In the genomic region with DNA sequence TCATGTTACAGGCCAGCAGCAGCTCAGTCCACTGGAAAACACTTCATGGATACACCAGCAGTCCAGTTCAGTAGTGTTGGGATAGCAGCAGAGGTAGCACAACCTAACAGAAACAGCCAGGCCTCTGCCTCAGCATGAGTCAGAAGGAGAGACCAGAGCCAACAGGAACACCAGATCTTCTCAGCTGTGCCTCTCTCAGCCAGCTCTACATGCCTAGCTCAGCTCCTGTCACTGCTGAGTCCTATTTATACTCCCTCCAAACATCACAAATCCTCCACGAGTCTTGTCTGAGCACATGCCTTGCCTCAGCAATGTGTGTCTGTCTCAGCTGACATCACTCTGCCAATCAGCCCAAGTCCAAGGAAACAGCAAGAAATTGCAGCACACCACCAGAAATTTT, we compare ENCODE assay signal across 16 mouse cellular contexts. TPM values are rescaled to one million over a fixed set of nuclear protein-coding genes. Genes with fewer than 3 reads are reported as not detected.
DNase-seq lines count a peak whose midpoint lies in the region; ATAC-seq and TF ChIP-seq lines count a peak whose summit lies in the region.
"Had no signal": no experiment of that assay in that cellular context is flagged by ENCODE, and none has a peak within 500 bp of the region (broad histone marks: within the 10 kb centered on the region; RNA-seq: fewer than 3 reads in every experiment).

No protein-coding gene starts in this region.

- H3K9ac ChIP-seq in heart, postnatal 0 days (replicated peaks; ENCODE audit: low read depth, low read length) = no peak overlapping the region
- H3K9ac ChIP-seq: forebrain, embryonic 13.5 days; forebrain, postnatal 0 days; heart, embryonic 12.5 days; hindbrain, embryonic 15.5 days had no signal

- no peak overlapping the region for H3K4me3 ChIP-seq in gastrocnemius, adult 2 months
- no peak overlapping the region for H3K4me3 ChIP-seq in heart, postnatal 0 days (ENCODE audit: low read depth, low read length)
- no peak overlapping the region for H3K4me3 ChIP-seq in myocyte
- H3K4me3 ChIP-seq: embryonic facial prominence, embryonic 10.5 days; forebrain, embryonic 13.5 days; heart, embryonic 12.5 days; hindbrain, embryonic 15.5 days had no signal

- WGBS in heart, postnatal 0 days = 38% methylated on average over 1 of the region's 1 CpGs

- H3K36me3 ChIP-seq in heart, postnatal 0 days (replicated peaks; ENCODE audit: control insufficient read depth, insufficient read depth, low read length) = no peaks in the 10 kb centered on the region
- H3K36me3 ChIP-seq in myocyte (ENCODE audit: control insufficient read depth, insufficient read depth) = no peaks in the 10 kb centered on the region
- H3K36me3 ChIP-seq: embryonic facial prominence, embryonic 10.5 days; heart, embryonic 12.5 days; hindbrain, embryonic 15.5 days had no signal

- H3K79me2 ChIP-seq in myocyte (ENCODE audit: control insufficient read depth, insufficient read depth) = no peaks in the 10 kb centered on the region

- no peak for TF ChIP-seq CTCF in gastrocnemius, adult 2 months (IDR thresholded peaks at IDR 0.05)
- no peak for TF ChIP-seq CTCF in heart, postnatal 0 days (IDR thresholded peaks at IDR 0.05; ENCODE audit: low read depth)

- H3ac ChIP-seq in myocyte (ENCODE audit: control insufficient read depth, insufficient read length) = no peak overlapping the region

- intact Hi-C loops in gastrocnemius, adult 2 months (cut with DNase I) = no loop called here
- intact Hi-C loops in gastrocnemius, postnatal 36 days (cut with DNase I) = no loop called here
- intact Hi-C loops in heart, postnatal 36 days (cut with DNase I) = no loop called here

- no peak for TF ChIP-seq EP300 in heart, postnatal 0 days (IDR thresholded peaks at IDR 0.05; ENCODE audit: low read depth)

- H3K4me2 ChIP-seq in heart, postnatal 0 days (ENCODE audit: low read depth, low read length) = no peak overlapping the region
- no peak overlapping the region for H3K4me2 ChIP-seq in myocyte (ENCODE audit: low read depth)
- H3K4me2 ChIP-seq: forebrain, embryonic 13.5 days; heart, embryonic 12.5 days; hindbrain, embryonic 15.5 days had no signal

- peak; percentile 44 for DNase-seq in gastrocnemius, adult 2 months
- no peak for DNase-seq in gastrocnemius, postnatal 36 days
- no peak for DNase-seq in heart, postnatal 0 days (ENCODE audit: low spot score)
- no peak for DNase-seq in heart, postnatal 36 days
- no peak for DNase-seq in adrenal gland, adult (ENCODE audit: inconsistent age in 2 of 2, low spot score in 1 of 2)
- DNase-seq: adrenal gland, postnatal 14 days; cerebellum, adult 18-20 months; cerebellum, postnatal 10 days; forebrain, postnatal 0 days; kidney, adult 2 months had no signal

- H3K27ac ChIP-seq in gastrocnemius, adult 2 months = peak overlapping the region; percentile 62
- peak overlapping the region; percentile 20; the same call in 1 of the 2 replicates for H3K27ac ChIP-seq in heart, postnatal 0 days (ENCODE audit: low read depth)
- H3K27ac ChIP-seq: embryonic facial prominence, embryonic 10.5 days; forebrain, embryonic 13.5 days; hindbrain, embryonic 15.5 days had no signal

- H3K27me3 ChIP-seq in heart, postnatal 0 days (ENCODE audit: control insufficient read depth, insufficient read depth, low read length) = no peaks in the 10 kb centered on the region
- no peaks in the 10 kb centered on the region for H3K27me3 ChIP-seq in myocyte (ENCODE audit: control insufficient read depth, insufficient read depth, insufficient read length)
- H3K27me3 ChIP-seq: forebrain, embryonic 13.5 days; heart, embryonic 12.5 days; hindbrain, embryonic 15.5 days had no signal

- no peaks in the 10 kb centered on the region for H3K9me3 ChIP-seq in heart, postnatal 0 days (replicated peaks; ENCODE audit: control insufficient read depth, low read length)
- H3K9me3 ChIP-seq: embryonic facial prominence, embryonic 10.5 days; forebrain, embryonic 13.5 days; heart, embryonic 12.5 days; hindbrain, embryonic 15.5 days had no signal

- no peak for TF ChIP-seq POLR2A in myocyte (IDR thresholded peaks at IDR 0.05; ENCODE audit: insufficient read length, low read depth)

- no peaks in the 10 kb centered on the region for H3K4me1 ChIP-seq in heart, postnatal 0 days (ENCODE audit: control insufficient read depth, insufficient read depth)
- H3K4me1 ChIP-seq: embryonic facial prominence, embryonic 10.5 days; forebrain, embryonic 13.5 days; hindbrain, embryonic 15.5 days had no signal

- ATAC-seq in heart, postnatal 0 days (ENCODE audit: insufficient read depth, low read depth) = no peak
- ATAC-seq: forebrain, embryonic 13.5 days; forebrain, postnatal 0 days; intestine, embryonic 16.5 days had no signal

TF ChIP-seq in myocyte, 11 proteins besides CTCF, POLR2A, EP300 and RAD21:
- TF ChIP-seq MYOG (IDR thresholded peaks at IDR 0.05; ENCODE audit: control insufficient read depth in 1 of 3, insufficient read depth in 1 of 3, insufficient read length in 2 of 3, low read depth in 2 of 3) (peak in 2 of 3 experiments; percentile 19 to 48), REST (IDR thresholded peaks at IDR 0.05; ENCODE audit: insufficient read depth, insufficient read length) (no peak)
TF ChIP-seq in myocyte: peak in this region for 1.

RNA-seq across cellular contexts. Expression of a gene that starts 12.4 kb away (rescaled TPM):
- 10 to 100 TPM; 39.0 to 87.5 TPM for total RNA-seq in gastrocnemius, adult 2 months (2021)
- total RNA-seq in gastrocnemius, postnatal 36 days (2021) = 10 to 100 TPM; 50.7 to 61.0 TPM
- 43.4 and 55.3 TPM in 2 replicates for total RNA-seq in heart, postnatal 0 days (2014; rRNA removed; ENCODE audit: low replicate concordance)
- 49.2 and 49.3 TPM in 2 replicates for polyA plus RNA-seq in heart, postnatal 0 days (2015; fragmentation: Nextera tagmentation; extraction: Ambion mirVana)
- 10 to 100 TPM; 33.8 to 49.8 TPM for total RNA-seq in heart, postnatal 36 days (2021)
- polyA plus RNA-seq in myocyte (2012; fragmentation: generic; extraction: Trizol) = 36.0 TPM
